Mouse (Mus musculus) cerebellum, adult 9-11 months (tissue): ENCODE results near the gene Tomm6.

Experiments used
- DNase-seq: peaks from one replicate; pipeline ENCODE4 v3.0.0; 2022

Tomm6 gene

GRCm38 (mm10) chr17:47688344-47688607 is at the start of gene Tomm6:
Tomm6 (minus strand) TSS chr17:47688386.
- DNase-seq = no peak

- peak; percentile 92 for DNase-seq
Measured at GRCm38 (mm10) chr17:47737271-47738065, 49.3 kb upstream of the Tomm6 start.

- DNase-seq = peak; percentile 95
Measured at GRCm38 (mm10) chr17:47736856-47737255, 48.7 kb upstream of the Tomm6 start, which contains the start of gene Tfeb. Tfeb (plus strand) TSS chr17:47737030.

- DNase-seq = no peak
Measured at GRCm38 (mm10) chr17:47735553-47736100, 47.4 kb upstream of the Tomm6 start.

- DNase-seq = no peak
Measured at GRCm38 (mm10) chr17:47730633-47731575, 42.7 kb upstream of the Tomm6 start.

DNA sequence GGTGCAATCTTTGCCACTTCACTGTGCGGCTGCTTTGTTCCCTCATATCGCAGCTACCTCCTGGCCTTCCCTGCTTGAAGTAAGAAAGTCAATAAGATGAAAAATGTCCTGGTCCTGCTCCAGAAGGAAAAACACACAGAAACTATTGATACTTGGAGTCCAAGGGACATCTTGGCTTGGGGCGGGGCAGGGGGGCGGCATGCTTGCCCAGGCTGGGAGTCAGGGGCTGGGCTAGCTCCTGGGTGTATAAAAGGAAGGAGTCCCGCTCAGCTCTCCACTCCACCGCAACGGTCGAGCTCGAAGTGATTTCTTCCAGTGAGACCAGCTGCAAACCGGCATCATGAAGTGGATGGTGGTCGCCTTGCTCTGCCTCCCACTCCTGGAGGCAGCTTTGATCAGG is 38.4 kb upstream of the Tomm6 start, which contains the start of gene Pgc:
Gene Pgc (plus strand): TSS at position 277 of the 400 bp plus-strand sequence.
- no peak for DNase-seq

GRCm38 (mm10) chr17:47721183-47721582 is 33.0 kb upstream of the Tomm6 start:
- DNase-seq = no peak

GRCm38 (mm10) chr17:47715037-47715436 is 26.9 kb upstream of the Tomm6 start:
- no peak for DNase-seq

DNA sequence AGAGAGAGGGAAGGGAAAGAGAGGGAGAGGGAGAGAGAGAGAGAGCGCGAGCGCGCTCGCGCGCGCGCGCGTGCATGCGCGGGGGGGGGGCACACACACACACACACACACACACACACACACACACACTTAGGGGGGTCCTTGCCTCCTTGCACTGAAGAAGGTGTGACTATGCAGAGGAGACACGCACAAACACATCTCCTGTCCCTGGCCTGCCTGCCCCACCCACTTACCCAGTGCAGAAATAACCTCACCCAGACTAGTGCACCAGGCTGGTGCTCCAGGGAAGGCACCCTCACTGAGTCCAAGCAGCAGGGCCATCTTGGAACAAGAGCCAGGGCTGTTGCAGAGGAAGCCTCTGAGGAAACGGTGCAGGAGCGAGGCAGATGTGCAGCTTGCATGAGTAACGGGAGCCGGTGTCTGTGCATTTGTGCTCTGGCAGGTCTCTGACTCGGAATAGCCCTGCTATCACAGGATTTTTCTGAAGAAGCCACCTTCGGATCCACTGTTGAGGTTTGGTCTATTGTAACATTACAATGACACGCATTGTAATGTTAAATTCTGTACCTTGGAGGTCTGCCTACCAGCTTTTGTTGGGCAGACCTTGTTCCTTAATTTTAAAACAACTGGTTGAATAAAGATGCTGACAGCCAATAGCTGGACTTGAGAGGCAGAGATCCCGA is 24.8 kb upstream of the Tomm6 start:
- no peak for DNase-seq

- no peak for DNase-seq
Measured at GRCm38 (mm10) chr17:47711883-47712282, 23.7 kb upstream of the Tomm6 start.

GRCm38 (mm10) chr17:47710036-47710435 is 21.9 kb upstream of the Tomm6 start:
- DNase-seq = no peak

DNA sequence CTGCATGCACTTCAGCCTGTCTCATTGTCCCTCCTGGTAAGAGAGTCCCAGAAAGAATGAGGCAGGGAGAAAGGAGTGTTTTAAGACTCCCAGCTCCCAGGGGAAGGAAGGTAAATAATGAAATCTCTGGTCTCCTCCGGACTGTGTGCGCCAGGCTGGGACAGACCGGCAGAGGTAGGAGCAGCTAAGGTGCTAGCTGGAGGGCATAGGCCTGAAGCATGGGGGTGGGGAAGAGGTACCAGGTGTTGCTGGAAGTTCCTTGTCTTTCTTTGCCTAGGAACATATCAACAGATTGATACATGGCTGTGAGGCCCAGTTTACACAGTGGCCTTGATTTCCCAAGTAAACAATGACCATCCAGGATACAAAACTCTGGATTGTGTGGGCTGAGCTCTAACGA is 20.8 kb upstream of the Tomm6 start:
- no peak for DNase-seq

- DNase-seq = no peak
Measured at GRCm38 (mm10) chr17:47707961-47708360, 19.8 kb upstream of the Tomm6 start.

DNA sequence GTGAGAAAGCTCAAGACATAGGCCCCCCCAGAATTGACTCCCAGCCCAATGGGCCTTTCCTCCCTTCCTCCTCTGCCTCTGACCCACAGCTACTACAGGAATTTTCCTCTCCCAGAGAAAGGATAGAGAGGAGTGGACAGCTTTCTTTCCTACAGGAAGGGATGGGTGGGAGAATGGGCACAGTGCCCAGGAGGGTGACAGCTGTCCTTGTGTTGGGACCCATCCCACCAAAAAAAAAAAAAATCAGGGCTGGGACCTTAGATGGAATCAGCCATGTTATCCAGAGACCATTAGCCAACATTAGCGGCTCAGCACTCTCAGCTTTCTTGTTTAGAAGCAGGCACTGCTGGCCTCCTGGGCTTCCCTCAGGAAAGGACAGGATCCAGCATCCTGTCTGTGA is 18.0 kb upstream of the Tomm6 start:
- DNase-seq = no peak

- no peak for DNase-seq
Measured at GRCm38 (mm10) chr17:47704692-47705091, 16.5 kb upstream of the Tomm6 start.

DNA sequence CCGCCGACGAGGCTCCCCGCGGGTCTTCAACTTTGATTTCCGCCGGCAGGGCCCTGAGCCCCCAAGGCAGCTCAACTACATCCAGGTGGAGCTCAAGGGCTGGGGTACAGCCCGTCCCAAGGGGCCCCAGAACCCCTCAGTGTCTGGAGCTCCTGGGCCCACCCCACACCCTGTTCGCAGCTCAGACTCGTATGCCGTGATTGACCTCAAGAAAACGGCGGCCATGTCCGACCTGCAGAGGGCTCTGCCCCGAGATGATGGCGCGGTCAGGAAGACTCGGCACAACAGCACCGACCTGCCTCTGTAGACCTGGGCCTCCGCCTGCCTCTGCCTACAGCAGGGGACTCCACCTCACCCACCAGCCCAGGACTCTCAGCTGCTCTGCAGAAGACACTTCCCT is 15.4 kb upstream of the Tomm6 start:
- no peak for DNase-seq

DNA sequence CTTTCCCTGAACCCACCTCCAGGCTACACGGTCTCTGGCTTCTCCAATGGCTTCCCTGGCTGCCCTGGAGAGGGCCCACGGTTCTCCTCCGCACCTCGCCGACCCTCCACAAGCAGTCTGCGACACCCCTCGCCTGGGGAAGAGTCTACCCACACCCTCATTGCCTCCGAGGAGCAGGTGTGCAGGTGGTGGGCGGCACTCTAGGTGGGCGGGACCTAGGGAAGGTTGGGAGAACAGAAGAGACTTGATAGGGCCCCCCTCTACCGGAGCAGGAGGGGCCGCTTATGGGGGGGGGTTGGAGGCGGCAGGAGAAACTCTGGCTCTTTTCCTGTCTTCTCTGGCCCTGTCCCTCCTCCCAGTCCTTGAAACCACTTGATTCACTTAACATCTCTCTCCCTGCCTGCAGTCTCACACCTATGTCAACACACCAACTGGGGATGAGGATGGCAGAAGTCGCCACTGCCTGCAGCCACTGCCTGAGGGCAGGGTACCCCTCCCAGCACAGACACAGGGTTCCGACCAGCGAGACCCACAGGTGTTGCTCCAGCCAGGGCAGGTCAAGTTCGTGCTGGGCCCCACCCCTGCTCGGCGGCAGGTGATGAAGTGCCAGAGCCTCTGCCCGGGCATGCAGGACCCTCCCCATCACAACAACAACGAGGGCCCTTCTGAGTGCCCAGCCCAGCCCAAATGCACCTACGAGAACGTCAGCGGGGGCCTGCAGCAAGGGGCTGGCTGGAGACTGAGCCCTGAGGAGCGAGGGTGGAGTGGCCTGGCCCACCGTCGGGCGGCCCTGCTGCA is 14.6 kb upstream of the Tomm6 start:
- no peak for DNase-seq

DNA sequence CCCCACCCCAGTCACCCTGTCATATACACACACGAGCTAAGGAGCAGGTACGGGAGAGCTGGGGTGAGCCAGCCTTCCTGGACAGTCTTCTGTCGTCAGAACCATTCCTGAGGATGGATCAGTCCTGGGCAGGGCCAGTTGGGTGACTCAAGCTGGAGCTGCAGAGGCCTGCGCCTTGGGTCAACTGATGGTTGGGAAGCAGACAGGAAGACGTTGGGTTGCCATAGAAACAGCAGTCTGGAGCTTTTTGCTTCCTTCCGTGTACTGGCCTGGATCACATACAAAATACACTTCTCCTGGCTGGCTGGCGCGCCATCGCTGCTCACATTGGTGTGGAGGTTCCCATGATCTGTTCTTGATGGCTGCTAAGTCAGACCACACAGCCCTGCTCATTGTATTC is 13.6 kb upstream of the Tomm6 start:
- no peak for DNase-seq

DNA sequence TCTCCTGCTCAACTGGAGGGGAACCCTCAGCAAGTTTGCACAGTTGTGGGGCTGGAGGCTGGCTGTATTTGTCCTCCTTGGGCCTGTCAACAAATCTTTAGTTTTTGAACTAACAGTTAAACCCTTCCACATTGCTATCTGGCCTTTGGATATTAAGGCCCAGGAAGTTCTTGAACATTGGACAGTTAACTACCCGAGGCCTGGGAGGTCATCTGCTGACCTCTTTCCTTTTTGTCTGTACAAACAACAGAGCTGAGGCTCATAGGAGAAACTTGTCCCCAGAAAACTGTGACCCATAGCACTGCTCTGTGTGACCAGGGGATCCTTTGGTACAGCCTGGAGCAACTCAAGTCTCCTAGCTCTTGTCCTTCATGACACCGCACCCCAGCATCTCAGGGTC is 10.9 kb upstream of the Tomm6 start:
- no peak for DNase-seq

- no peak for DNase-seq
Measured at GRCm38 (mm10) chr17:47698156-47698555, 10.0 kb upstream of the Tomm6 start.

GRCm38 (mm10) chr17:47695337-47695710 is 7.1 kb upstream of the Tomm6 start:
- no peak for DNase-seq
